Mouse (Mus musculus): ENCODE results near the gene Arfip1.

DNA sequence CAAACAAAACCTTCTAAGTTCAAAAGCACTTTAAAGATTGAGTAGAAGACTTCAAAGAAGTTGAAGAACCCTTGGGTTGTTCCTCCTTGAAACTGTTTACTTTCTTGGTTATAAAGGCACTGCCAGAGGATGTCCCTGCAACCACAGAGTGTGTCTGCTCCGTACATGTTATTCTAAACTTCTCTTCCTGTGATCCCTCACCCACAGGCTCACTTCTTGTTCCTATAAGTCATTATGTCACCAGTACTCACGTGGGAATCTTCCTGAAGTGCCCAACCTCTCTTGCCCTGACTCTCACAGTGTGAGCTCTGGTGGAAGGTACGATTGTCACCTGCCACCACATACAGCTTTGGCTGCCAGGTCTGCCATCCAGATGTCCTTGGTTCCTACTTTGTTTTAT lies 39.6 kb upstream of the Arfip1 start:
- no peak for TF ChIP-seq CTCF (IDR thresholded peaks at IDR 0.05; ENCODE audit: extremely low read depth, insufficient read length, insufficient replicate concordance, low read depth, low read length)
- TF ChIP-seq POLR2A (IDR thresholded peaks at IDR 0.05; ENCODE audit: low read depth, low read length), result no peak
